Comparison of ENCODE assay signal across 14 mouse cellular contexts in genomic region chr7:79285408-79285807, GRCm38 (mm10). TPM values are rescaled to one million over a fixed set of nuclear protein-coding genes. Genes with fewer than 3 reads are reported as not detected.
DNase-seq lines count a peak whose midpoint lies in the region; ATAC-seq and TF ChIP-seq lines count a peak whose summit lies in the region.
"Had no signal": no experiment of that assay in that cellular context is flagged by ENCODE, and none has a peak within 500 bp of the region (broad histone marks: within the 10 kb centered on the region; RNA-seq: fewer than 3 reads in every experiment).

No protein-coding gene starts in this region.

- peaks cover 81% of the 10 kb centered on the region for H3K4me1 ChIP-seq in liver, embryonic 12.5 days
- H3K4me1 ChIP-seq in liver, postnatal 0 days (ENCODE audit: insufficient read depth): peaks cover 49% of the 10 kb centered on the region
- peaks cover 79% of the 10 kb centered on the region for H3K4me1 ChIP-seq in liver, embryonic 15.5 days (replicated peaks)
- peaks cover 6% of the 10 kb centered on the region; the same call in 1 of the 2 replicates for H3K4me1 ChIP-seq in stomach, postnatal 0 days (replicated peaks; ENCODE audit: control insufficient read depth, insufficient read depth)

- no peaks in the 10 kb centered on the region for H3K9me3 ChIP-seq in liver, embryonic 12.5 days (replicated peaks)
- no peaks in the 10 kb centered on the region for H3K9me3 ChIP-seq in liver, postnatal 0 days (ENCODE audit: low read length)
- no peaks in the 10 kb centered on the region for H3K9me3 ChIP-seq in liver, embryonic 15.5 days (replicated peaks)
- no peaks in the 10 kb centered on the region for H3K9me3 ChIP-seq in stomach, postnatal 0 days (ENCODE audit: control insufficient read depth, low read length)
- H3K9me3 ChIP-seq: limb, embryonic 13.5 days had no signal

- H3K4me3 ChIP-seq in liver, embryonic 12.5 days: no peak overlapping the region
- H3K4me3 ChIP-seq in liver, postnatal 0 days (ENCODE audit: low read depth, low read length): no peak overlapping the region
- H3K4me3 ChIP-seq in liver, embryonic 15.5 days (replicated peaks): no peak overlapping the region
- no peak overlapping the region for H3K4me3 ChIP-seq in stomach, postnatal 0 days (ENCODE audit: low read depth, low read length)
- H3K4me3 ChIP-seq: limb, embryonic 13.5 days had no signal

- ATAC-seq in liver, embryonic 12.5 days: no peak
- no peak for ATAC-seq in liver, postnatal 0 days
- no peak for ATAC-seq in liver, embryonic 15.5 days (ENCODE audit: insufficient read depth)
- peak; percentile 18; the same call in 1 of the 2 replicates for ATAC-seq in stomach, postnatal 0 days (ENCODE audit: low FRiP score, low TSS enrichment)
- no peak for ATAC-seq in megakaryocyte-erythroid progenitor cell, adult 5-6 weeks (replicated peaks; ENCODE audit: low FRiP score, low TSS enrichment, poor library complexity, severe bottlenecking)
- ATAC-seq: forebrain, postnatal 0 days had no signal

- no peaks in the 10 kb centered on the region for H3K27me3 ChIP-seq in liver, embryonic 12.5 days (replicated peaks)
- no peaks in the 10 kb centered on the region for H3K27me3 ChIP-seq in liver, postnatal 0 days (ENCODE audit: insufficient read depth, low read length)
- no peaks in the 10 kb centered on the region for H3K27me3 ChIP-seq in liver, embryonic 15.5 days
- H3K27me3 ChIP-seq in stomach, postnatal 0 days (ENCODE audit: control insufficient read depth, insufficient read depth, low read length): no peaks in the 10 kb centered on the region
- H3K27me3 ChIP-seq: limb, embryonic 13.5 days had no signal

- no peak overlapping the region for H3K9ac ChIP-seq in liver, embryonic 12.5 days
- H3K9ac ChIP-seq in liver, postnatal 0 days (replicated peaks): no peak overlapping the region
- no peak overlapping the region for H3K9ac ChIP-seq in liver, embryonic 15.5 days
- H3K9ac ChIP-seq in stomach, postnatal 0 days (ENCODE audit: low read length): peak overlapping the region; percentile 8; the same call in 1 of the 2 replicates
- H3K9ac ChIP-seq: forebrain, postnatal 0 days; limb, embryonic 13.5 days had no signal

- peak overlapping the region; percentile 55 for H3K4me2 ChIP-seq in liver, embryonic 12.5 days
- no peak overlapping the region for H3K4me2 ChIP-seq in liver, postnatal 0 days (ENCODE audit: low read depth, low read length)
- peak overlapping the region; percentile 52 for H3K4me2 ChIP-seq in liver, embryonic 15.5 days
- H3K4me2 ChIP-seq in stomach, postnatal 0 days (replicated peaks; ENCODE audit: low read depth): no peak overlapping the region
- H3K4me2 ChIP-seq: limb, embryonic 13.5 days had no signal

- peak; percentile 81 to 86 for DNase-seq in adrenal gland, adult (ENCODE audit: inconsistent age in 2 of 2, low spot score in 1 of 2)
- no peak for DNase-seq in adrenal gland, adult 18-20 months (ENCODE audit: low spot score in 2 of 2)
- no peak for DNase-seq in liver, postnatal 0 days
- no peak for DNase-seq in stomach, postnatal 0 days (ENCODE audit: low spot score)
- no peak for DNase-seq in ovary, postnatal 14 days (ENCODE audit: low spot score)
- DNase-seq: cerebellum, adult 9-10 months; forebrain, postnatal 0 days; kidney, adult 11 months; kidney, postnatal 4 days; right cerebral cortex, postnatal 4 days had no signal

- H3K36me3 ChIP-seq in liver, embryonic 12.5 days: peaks cover 10% of the 10 kb centered on the region; the same call in 1 of the 2 replicates
- peaks cover 10% of the 10 kb centered on the region; the same call in 1 of the 2 replicates for H3K36me3 ChIP-seq in liver, postnatal 0 days (replicated peaks; ENCODE audit: insufficient read depth, low read length)
- H3K36me3 ChIP-seq in liver, embryonic 15.5 days (replicated peaks): peaks cover 8% of the 10 kb centered on the region; the same call in 1 of the 2 replicates
- no peaks in the 10 kb centered on the region for H3K36me3 ChIP-seq in stomach, postnatal 0 days (ENCODE audit: control insufficient read depth, insufficient read depth, low read length)
- H3K36me3 ChIP-seq: limb, embryonic 13.5 days had no signal

- WGBS in liver, embryonic 12.5 days (ENCODE audit: insufficient replicate concordance): 88% methylated on average over 13 of the region's 13 CpGs
- 86% methylated on average over 13 of the region's 13 CpGs for WGBS in liver, postnatal 0 days (ENCODE audit: insufficient replicate concordance)
- 82% methylated on average over 13 of the region's 13 CpGs for WGBS in liver, embryonic 15.5 days (ENCODE audit: insufficient replicate concordance)
- WGBS in stomach, postnatal 0 days: 69% methylated on average over 13 of the region's 13 CpGs

- no peak for TF ChIP-seq EP300 in liver, postnatal 0 days (IDR thresholded peaks at IDR 0.05; ENCODE audit: low read depth)
- TF ChIP-seq EP300 in stomach, postnatal 0 days (optimal IDR thresholded peaks at IDR 0.05): no peak

- peak overlapping the region; percentile 83 for H3K27ac ChIP-seq in liver, embryonic 12.5 days
- no peak overlapping the region for H3K27ac ChIP-seq in liver, postnatal 0 days (ENCODE audit: low read depth)
- H3K27ac ChIP-seq in liver, embryonic 15.5 days (replicated peaks): peak overlapping the region; percentile 81; the same call in 1 of the 2 replicates
- peak overlapping the region; percentile 58; the same call in 1 of the 2 replicates for H3K27ac ChIP-seq in stomach, postnatal 0 days (replicated peaks)
- H3K27ac ChIP-seq: limb, embryonic 13.5 days had no signal

- TF ChIP-seq CTCF in liver, postnatal 0 days (IDR thresholded peaks at IDR 0.05; ENCODE audit: low read depth): no peak
- TF ChIP-seq CTCF in stomach, postnatal 0 days (IDR thresholded peaks at IDR 0.05; ENCODE audit: low read depth): no peak

RNA-seq across cellular contexts. Expression of gene Abhd2, which starts 12.4 kb away (rescaled TPM):
- total RNA-seq in adrenal gland, adult 18-20 months (2021): 1,000 to 10,000 TPM; 1,132 to 1,460 TPM
- polyA plus RNA-seq in liver, embryonic 12.5 days (2016; fragmentation: Nextera tagmentation; extraction: Ambion mirVana): 9.6 and 10.5 TPM in 2 replicates
- polyA plus RNA-seq in liver, postnatal 0 days (2015; fragmentation: Nextera tagmentation; extraction: Ambion mirVana): 38.2 and 49.3 TPM in 2 replicates
- polyA plus RNA-seq in liver, embryonic 15.5 days (2015; fragmentation: Nextera tagmentation; extraction: Ambion mirVana): 11.4 TPM in 2 replicates
- 24.6 and 27.5 TPM in 2 replicates for polyA plus RNA-seq in stomach, postnatal 0 days (2015; fragmentation: Nextera tagmentation; extraction: Ambion mirVana)
- 23.6 and 25.4 TPM in 2 replicates for total RNA-seq in megakaryocyte-erythroid progenitor cell, adult 5-6 weeks (2014; fragmentation: Nextera tagmentation)
- total RNA-seq in megakaryocyte-erythroid progenitor cell, adult 5-6 weeks (2017): 13.0 and 13.9 TPM in 2 replicates

Comparison
In these comparisons a context has a peak if more than half of its experiments do, and no peak if none do; other contexts are left out.
1. DNase-seq: peak in adrenal gland, adult (2 of 2); none in adrenal gland, adult 18-20 months (0 of 2), liver, postnatal 0 days (single experiment), stomach, postnatal 0 days (single experiment) and ovary, postnatal 14 days (single experiment).
2. H3K4me2 ChIP-seq: peak in liver, embryonic 12.5 days (single experiment) and liver, embryonic 15.5 days (single experiment); none in liver, postnatal 0 days (single experiment) and stomach, postnatal 0 days (single experiment).